Mouse (Mus musculus) stomach, postnatal 0 days (tissue): ENCODE results near the gene Syt1.

ENCODE experiments used
- CTCF ChIP-seq: IDR thresholded peaks from 2 replicates; pipeline ENCODE4 v1.5.1; 2016; ENCODE audit warnings: antibody characterized with exemption, low read depth, mild to moderate bottlenecking, moderate library complexity
- EP300 ChIP-seq: optimal IDR thresholded peaks from 2 replicates; pipeline ENCODE3; 2016; ENCODE audit warnings: antibody characterized with exemption

GRCm38 (mm10) chr10:108483991-108484390 lies 526.8 kb downstream of the Syt1 start:
- TF ChIP-seq CTCF (no peak), EP300 (no peak)
